Mouse (Mus musculus) left cerebral cortex, postnatal 4 days (tissue): ENCODE data around the gene Evx2. TPM values are rescaled to one million over a fixed set of nuclear protein-coding genes. Genes with fewer than 3 reads are reported as not detected.

Experiments used
- DNase-seq: peaks from one replicate; pipeline ENCODE4 v3.0.0-alpha.2; 2022
- intact Hi-C: fragments of 180-260 bp; cut with DNase I; formaldehyde crosslinking; loops from one replicate; pipeline ENCODE4 v1.15.1; 2025
- total RNA-seq, 2 experiments: library from RNA; stranded (reverse); gene quantifications; 2 replicates each; pipeline ENCODE4 v1.2.3; 2021

Evx2 gene
- not detected for total RNA-seq

DNA sequence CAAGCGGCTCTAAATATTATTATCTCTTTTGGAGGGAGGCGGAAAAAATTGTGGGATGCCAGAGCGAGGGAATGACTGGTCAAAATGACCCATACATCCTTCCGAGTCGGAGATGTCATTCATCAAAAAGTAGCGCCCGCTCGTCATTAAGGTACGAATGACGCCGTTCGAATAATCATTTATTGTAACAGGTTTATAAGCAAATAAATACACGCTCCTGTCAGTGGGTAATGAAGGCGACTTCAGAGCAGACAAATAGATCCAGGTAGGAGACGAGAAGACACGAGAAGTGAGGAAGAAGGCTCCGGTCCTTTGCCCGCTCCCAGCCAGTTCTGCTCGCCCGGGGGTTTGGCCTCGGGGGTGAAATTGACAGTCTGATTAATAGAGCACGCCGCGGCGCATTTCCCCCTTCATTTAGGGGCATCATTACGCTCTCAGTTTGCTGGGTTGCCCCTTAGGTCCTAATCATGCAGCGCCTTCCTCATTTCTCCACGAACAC is at the start of gene Evx2:
TSS of gene Evx2 (minus strand) at position 51 of the 499 bp plus-strand sequence.
- no peak for DNase-seq
- intact Hi-C loops, result loop anchor here (5.0 kb wide), 5 partner anchors 592 to 1107 kb away; no protein-coding TSS in a partner anchor

DNA sequence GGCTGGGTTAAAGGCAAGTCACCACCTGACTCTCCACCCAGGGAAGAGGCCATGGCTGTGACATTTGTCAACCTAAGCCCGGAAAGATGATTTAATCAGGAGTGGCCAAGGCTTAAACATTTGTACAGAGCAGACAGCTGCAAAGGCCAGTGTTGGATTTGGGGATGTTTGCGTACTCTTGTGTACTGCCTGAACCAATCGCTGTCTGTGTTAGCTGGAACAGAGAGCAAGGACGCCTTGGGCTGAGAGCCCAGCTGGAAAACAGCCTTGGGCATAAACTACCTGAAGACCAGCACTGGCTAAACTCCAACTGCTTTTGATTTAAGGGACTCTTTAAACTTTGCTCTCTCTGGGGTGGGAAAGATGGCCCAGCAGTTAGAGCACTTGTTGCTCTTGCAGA is 49.3 kb upstream of the Evx2 start:
- no peak for DNase-seq
- intact Hi-C loops, result no loop called here

DNA sequence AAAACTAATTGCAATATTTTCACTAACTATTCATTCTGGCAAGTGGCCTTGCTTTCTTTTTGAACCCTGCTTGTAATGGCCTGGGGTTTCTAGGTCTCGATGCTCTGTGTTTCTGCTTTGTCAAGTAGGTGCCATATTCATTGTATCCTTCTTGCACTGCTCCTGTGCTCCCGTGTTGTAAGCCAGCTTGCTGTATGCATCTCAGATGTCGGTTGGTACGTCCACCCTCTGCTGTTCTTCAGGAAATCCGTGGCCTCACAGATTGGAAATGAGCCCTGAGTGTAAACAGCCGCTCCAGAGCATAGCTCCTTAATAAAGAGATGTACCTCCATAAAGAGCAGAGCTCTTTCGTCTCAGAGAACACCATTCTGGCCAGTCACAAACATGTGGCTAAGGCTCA is 48.2 kb upstream of the Evx2 start:
- DNase-seq, result no peak
- intact Hi-C loops, result no loop called here

DNA sequence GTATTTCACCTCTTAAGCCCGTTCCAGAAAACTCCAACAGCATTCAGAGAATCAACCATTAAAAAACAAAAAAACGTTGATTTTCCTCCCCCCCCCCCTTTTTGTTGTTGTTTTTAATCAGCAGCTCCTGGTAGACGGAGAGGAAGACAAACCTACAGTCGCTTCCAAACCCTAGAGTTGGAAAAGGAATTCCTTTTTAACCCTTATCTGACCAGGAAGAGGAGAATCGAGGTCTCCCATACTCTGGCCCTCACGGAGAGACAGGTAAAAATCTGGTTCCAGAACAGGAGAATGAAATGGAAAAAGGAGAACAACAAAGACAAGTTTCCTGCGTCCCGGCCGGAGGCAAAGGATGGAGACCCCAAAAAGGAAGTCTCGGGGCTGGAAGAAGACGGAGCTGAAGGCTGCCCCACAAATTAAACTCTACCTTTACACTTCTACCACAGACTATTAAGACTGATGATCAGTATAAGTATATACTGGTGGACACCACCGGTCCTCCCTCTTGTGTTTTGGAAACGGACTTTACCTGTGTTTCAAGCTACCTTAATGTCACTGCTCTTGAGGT is 47.1 kb upstream of the Evx2 start:
- intact Hi-C loops, result no loop called here

DNA sequence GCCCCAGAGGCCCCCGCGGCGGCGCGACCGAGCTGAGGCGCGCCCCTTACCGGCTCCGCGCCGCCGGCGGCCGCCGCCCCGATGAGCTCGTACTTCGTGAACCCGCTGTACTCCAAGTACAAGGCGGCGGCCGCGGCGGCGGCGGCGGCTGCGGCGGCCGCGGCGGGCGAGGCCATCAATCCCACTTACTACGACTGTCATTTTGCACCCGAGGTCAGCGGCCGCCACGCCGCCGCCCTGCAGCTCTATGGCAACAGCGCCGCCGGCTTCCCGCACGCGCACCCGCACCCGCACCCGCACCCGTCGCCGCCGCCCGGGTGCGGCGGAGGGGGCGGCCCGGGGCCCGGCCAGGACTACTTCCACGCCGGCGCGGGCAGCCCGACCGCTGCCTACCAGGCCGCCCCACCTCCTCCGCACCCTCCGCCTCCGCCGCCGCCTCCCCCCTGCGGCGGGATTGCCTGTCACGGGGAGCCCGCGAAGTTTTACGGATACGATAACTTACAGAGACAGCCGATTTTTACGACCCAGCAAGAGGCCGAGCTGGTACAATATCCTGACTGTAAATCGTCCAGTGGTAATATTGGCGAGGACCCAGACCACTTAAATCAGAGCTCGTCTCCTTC is 46.2 kb upstream of the Evx2 start:
- DNase-seq, result no peak
- intact Hi-C loops, result no loop called here

More for the DNA sequence above, 47.1 kb upstream of the Evx2 start:
- no peak for DNase-seq

DNA sequence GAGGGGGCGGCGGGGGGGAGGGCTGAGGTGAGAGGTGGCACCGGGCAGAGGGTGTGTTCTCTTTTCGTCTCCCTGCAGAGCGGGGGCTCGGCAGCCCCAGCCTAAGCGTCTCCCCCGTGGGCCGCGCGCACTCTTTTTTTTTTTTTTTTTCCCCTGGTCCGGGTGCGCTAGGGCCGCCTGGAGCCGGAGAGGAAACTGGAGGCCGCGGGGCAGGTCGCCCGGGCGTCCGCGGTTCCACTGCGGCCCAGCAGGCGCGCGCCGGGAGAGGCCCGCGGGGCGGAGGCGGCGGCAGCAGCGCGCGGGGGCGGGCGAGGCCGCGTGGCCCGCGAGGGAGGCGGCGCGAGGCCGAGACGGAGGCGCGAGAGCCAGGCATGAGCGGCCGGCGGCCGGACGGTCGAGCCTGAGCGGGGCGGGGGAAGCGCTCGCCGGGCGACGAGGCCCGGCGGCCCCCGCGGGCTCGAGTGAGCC is 45.7 kb upstream of the Evx2 start:
- intact Hi-C loops, result loop anchor here (5.0 kb wide), 1 partner anchor 432 kb away; no protein-coding TSS in a partner anchor

DNA sequence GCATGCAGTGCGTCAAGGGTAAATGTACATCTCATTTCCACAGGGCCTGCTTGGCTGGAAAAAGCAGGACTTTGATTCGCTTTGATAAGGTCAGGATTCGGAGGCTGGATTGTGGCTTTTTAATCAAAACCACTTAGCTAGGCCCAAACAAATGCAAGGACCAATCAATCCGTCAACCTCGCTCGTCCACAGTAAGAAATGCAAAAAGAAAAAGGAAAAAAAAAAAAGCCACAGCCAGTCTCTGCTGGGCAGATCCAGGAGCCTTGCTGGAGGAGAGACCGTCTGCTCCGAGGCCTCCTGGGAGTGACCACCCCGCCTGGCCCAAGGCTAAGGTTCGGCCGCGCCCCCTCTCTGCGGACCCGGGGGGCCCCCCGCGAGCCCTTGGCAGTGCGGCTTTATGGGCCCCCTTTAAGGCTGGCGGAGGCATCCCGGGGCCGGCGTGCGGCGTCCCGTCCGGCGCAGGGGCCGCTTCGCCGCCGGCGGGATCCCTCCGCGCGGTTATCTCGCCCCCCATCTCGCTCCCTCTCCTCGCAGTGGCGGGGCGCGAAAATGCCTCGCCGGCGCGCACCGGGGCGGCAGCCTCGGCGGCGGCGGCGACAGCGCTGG is 45.1 kb upstream of the Evx2 start, which contains the start of gene Hoxd8:
TSS of gene Hoxd8 (plus strand) at position 223 of the 606 bp plus-strand sequence.
- intact Hi-C loops, result loop anchor here (5.0 kb wide), 1 partner anchor 433 kb away; no protein-coding TSS in a partner anchor
- no peak for DNase-seq

More for the DNA sequence above, 45.7 kb upstream of the Evx2 start:
- no peak for DNase-seq

DNA sequence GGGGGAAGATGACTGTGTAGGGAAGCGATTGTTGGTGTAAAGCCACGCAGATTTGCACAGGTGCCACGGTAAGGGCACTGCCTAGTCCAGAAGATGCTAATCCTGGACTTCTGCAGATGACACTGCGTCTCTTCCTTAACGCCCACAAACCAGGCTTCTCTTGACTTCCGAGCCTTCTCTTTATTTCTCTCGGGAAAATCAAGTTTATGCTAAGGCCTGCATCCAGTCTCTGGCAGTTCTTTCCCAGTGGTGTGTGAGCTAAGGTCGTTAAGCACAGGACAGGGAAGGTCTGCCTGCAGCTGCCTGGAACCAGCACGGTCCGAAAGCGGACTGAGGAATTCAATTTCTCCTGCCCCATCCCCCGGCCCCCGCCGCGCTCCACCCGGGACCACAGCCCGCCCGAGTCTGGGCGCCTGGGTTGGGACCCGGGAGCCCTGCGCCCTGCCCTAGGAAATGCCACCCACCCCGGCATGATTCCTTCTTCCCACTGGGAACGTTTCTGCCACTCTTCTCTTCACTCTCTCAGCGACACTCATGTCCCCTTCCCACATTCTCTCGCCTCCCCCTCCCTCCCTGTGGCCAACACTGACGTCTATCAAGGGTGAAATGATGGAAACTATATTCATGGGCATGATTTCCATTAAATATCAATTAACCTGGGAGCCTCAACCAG is 44.5 kb upstream of the Evx2 start:
- DNase-seq, result no peak
- intact Hi-C loops, result loop anchor here (5.0 kb wide), 1 partner anchor 433 kb away; no protein-coding TSS in a partner anchor

DNA sequence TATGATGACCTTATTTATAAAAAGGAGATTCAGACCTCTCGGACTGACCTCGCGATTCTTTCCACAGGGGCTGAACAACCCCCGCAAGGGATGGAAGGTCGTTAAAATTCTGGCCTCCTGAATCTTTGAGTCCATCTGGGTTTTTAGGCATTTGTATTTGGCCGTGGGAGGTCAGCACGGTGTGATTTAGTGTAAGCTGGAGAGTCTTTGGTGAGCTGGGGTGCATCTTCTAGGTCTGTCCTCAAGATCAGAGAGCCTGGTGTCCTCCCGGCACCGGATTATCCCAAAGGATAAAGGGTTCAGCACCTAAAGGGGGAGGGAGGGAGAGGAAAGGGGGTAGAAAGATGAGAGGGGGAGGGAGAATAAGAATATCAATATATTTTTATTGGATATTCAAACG is 44.0 kb upstream of the Evx2 start:
- DNase-seq, result no peak
- intact Hi-C loops, result loop anchor here (5.0 kb wide), 1 partner anchor 434 kb away; no protein-coding TSS in a partner anchor

DNA sequence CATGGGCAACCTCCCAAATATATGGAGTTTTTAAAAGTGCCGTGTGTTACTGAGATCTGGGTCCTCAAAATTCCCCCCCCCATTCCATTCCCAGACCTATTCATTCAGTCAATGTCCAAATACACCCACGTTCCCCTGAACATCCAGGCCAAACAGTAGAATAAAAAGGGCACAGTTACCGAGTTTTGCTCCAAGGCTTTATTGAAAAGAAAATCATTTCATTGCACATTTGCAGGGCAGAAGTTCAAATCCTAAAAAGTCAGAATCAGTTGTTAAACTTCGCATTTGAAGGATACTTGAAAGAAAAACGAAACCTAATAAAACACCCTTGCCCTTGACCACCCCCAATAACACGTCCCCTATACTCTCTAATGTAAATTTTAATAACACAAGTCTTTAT is 43.5 kb upstream of the Evx2 start:
- intact Hi-C loops, result loop anchor here (1.0 to 5.0 kb wide), 2 partner anchors 434 to 885 kb away; no protein-coding TSS in a partner anchor
- no peak for DNase-seq

DNA sequence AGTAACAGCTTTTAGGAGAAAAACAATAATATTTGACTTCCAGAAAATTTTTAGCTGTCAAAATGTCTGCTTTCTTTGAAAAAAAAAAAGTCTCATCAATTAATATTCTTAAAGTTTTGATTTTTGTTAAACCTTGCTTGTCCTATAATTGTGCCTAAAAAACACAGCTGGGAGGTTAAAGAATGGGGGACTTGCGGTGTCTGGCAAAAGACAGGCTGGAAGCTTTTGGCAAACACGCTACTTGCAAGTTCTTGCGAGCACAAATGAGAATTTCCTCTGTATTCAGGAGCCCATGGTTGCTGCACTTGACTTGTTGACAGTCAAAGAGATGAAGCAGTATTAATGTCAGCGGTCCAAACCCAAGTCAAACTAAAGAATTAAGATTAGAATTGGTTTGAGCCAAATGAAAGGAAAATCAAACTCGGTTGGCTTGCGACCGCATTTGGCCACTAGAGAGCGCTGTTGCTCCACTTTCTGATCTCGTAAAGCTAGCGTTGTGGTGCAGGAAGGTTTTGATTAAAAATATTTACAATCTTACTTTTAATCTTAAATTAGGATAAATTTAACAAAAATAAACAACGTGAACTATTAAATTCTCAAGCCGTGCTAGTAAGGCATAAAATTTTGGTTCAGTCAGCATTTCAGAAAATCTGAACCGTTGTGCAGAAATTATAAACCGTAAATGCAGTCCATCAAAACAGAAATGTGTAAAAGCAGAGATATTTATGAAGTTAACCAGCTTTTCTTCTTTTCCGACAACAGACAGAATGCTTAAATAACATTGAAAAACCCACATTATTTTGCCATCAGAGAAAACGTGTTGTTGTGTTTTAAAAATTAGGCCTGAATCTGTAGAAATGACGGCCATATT is 42.8 kb upstream of the Evx2 start:
- peak; percentile 79 for DNase-seq
- intact Hi-C loops, result loop anchor here (1.0 to 5.0 kb wide), 2 partner anchors 435 to 886 kb away; no protein-coding TSS in a partner anchor

DNA sequence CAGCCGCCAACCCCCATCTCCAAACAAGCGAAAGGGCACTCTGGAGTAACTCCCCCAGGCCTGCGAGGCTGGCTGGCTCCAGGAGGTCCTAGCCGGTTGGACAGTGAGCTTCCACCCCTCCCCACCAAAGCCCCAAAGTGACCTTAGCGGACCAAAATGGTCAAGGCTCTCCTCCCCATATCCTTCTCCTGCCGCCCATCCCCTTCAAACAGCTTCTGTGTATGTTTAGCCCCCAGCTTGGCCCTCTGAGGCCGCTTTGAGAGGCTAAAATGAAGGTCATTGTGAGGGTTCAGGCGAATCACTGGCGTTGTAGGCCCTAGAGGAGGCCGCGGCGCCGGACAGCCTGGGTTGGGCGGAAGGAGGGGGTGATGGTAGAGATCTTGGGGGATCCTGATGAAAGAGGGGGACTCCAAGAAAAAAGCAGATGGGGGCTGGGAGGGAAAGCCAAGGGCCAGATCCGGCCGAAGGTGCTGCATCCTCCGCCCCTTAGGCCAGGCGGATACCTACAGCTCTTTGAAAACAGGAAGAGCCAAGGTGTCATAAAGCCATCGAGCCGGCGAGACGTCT is 41.3 kb upstream of the Evx2 start:
- DNase-seq, result no peak
- intact Hi-C loops, result loop anchor here (5.0 kb wide), 1 partner anchor 437 kb away; no protein-coding TSS in a partner anchor

DNA sequence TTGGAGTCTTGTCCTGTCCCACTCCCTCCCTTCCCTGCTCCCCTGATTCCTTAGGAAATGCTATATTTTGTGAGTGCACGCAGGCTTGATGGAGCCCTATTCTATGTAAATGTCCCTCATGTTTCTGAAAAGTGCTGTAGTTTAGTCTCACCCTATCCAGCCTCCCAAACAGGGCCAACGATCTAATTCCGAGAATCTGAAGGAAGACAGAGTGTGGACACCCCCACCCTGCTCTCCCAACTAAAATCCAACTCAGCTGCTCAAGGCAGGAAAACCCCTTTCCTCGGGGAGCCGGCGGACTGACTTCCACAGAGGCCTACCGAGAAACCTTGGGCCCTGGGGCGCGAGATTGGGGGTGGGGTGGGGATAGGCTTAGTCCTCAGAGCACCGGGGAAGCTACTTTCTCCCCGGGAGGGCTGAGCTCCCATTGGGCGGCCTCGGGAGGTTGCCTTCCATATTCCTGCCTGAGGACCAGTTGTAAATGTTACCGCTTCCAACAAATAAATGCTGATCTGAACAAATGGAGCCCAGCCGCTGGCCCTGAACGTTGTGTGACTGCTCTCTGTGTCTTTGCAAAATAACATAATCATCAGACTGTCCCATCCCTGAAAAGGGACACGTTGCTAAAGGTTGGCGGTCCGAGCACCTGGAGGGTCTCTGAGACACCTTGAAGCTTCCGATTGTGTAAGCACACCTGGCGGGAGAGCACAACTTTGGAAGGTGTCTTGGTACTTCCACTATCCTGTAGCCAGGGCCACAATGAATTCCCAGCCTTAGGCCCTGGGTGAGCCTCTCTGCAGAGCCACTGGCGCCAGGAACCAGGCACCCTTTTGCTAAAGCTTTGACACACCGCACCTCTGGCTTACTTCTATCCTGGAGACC is 40.5 kb upstream of the Evx2 start:
- intact Hi-C loops, result loop anchor here (5.0 to 10.0 kb wide), 2 partner anchors 437 to 1405 kb away; no protein-coding TSS in a partner anchor
- no peak for DNase-seq

DNA sequence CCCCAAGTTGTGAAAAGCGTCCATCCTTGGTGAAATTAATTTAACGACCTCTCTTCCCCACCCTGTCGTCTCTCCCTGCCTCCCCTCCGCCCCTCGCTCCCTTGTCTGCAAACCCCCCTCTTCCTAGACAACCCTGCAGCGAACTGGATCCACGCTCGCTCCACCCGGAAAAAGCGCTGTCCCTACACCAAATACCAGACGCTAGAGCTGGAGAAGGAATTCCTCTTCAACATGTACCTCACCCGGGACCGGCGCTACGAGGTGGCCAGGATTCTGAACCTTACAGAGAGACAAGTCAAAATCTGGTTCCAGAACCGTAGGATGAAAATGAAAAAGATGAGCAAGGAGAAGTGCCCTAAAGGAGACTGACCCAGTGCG is 39.7 kb upstream of the Evx2 start:
- no peak for DNase-seq
- intact Hi-C loops, result loop anchor here (10.0 kb wide), 1 partner anchor 1406 kb away; no protein-coding TSS in a partner anchor

DNA sequence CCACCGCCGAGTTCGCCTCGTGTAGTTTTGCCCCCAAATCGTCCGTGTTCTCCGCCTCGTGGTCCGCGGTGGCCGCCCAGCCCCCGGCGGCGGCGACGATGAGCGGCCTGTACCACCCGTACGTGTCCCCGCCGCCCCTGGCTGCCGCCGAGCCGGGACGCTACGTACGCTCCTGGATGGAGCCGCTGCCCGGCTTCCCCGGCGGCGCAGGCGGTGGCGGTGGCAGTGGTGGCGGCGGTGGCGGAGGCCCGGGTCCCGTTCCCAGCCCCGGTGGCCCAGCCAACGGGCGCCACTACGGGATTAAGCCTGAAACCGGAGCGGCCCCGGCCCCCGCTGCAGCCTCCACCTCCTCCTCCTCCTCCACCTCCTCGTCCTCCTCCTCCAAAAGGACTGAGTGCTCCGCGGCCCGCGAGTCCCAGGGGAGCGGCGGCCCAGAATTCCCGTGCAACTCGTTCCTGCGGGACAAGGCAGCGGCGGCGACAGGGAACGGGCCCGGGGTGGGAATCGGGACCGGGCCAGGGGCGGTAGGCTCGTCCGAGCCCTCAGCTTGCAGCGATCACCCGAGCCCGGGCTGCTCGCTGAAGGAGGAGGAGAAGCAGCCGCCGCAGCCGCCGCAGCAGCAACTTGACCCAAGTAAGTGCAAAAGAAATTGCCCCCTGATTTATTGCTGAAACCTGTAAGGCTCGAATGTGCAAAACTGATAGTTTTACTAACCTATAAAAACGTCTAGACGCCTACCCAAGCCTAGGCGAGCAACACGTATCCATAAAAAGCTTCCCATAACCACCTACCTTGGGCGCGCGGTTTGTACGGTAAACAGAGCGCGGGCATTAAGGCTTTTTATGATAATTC is 39.1 kb upstream of the Evx2 start:
- DNase-seq, result no peak
- intact Hi-C loops, result loop anchor here (10.0 kb wide), 1 partner anchor 1406 kb away; no protein-coding TSS in a partner anchor

DNA sequence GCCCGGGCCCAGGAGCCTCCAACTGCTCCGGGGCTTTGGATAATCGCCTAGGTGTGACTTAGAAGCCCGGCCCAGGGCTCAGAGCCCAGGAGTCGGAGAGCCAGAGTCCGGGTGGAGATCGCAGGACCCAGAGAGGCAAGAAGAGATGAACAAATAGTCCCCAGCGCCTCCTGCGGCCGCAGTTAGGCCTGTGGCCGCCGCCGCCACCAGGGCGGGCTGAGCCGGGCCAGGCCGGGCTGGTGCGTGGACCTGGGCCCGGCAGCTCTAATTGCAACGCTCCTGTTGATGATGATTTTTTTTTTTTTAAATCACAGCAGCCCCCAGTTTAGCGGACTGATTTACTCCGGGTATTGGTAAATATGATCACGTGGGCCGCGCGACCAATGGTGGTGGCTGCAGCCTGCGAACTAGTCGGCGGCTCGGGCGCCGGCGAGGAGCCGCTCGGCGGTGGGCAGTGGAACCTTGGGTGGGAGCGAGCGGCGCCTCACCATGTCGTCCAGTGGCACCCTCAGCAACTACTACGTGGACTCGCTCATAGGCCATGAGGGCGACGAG is 38.3 kb upstream of the Evx2 start, which contains the start of gene Hoxd9:
TSS of gene Hoxd9 (plus strand) at position 161 of the 555 bp plus-strand sequence.
- no peak for DNase-seq
- intact Hi-C loops, result loop anchor here (10.0 kb wide), 1 partner anchor 1407 kb away; no protein-coding TSS in a partner anchor
